Mouse (Mus musculus): ENCODE measurements around the gene Anp32e.

GRCm38 (mm10) chr3:95931471-95931870, 2.4 kb downstream of the Anp32e start:
- TF ChIP-seq GATA1 (IDR thresholded peaks at IDR 0.05; ENCODE audit: low read length) (no peak), TAL1 (IDR thresholded peaks at IDR 0.05; ENCODE audit: low read length) (no peak)
